Mouse (Mus musculus) kidney, postnatal 4 days (tissue): ENCODE data around the gene Ciz1.
A peak's percentile ranks its signal among the peaks of the same experiment; 100 is the strongest.

Source experiments
- DNase-seq, 2 experiments: peaks; one replicate each; pipeline ENCODE4 v3.0.0; 2021; ENCODE audit warnings: mixed read lengths in 2 of 2

The Ciz1 gene

GRCm38 (mm10) chr2:32381775-32382223 lies 29.7 kb downstream of the Ciz1 start, which contains the start of gene 1110008P14Rik:
TSS of gene 1110008P14Rik (minus strand) at chr2:32381938.
- peak; percentile 97 for DNase-seq

GRCm38 (mm10) chr2:32382689-32383088 lies 30.6 kb downstream of the Ciz1 start:
- DNase-seq = no peak

GRCm38 (mm10) chr2:32387706-32388490 lies 35.8 kb downstream of the Ciz1 start, which contains the start of gene Lcn2:
TSS of gene Lcn2 (minus strand) at chr2:32388252.
- DNase-seq = no peak

GRCm38 (mm10) chr2:32389157-32389556 lies 37.0 kb downstream of the Ciz1 start:
- DNase-seq = no peak

GRCm38 (mm10) chr2:32390871-32391270 lies 38.7 kb downstream of the Ciz1 start:
- peak in 1 of 2 experiments; percentile 54 for DNase-seq

GRCm38 (mm10) chr2:32392063-32392462 lies 39.9 kb downstream of the Ciz1 start:
- DNase-seq = peak; percentile 70 to 82

- DNase-seq = peak; percentile 66 to 76
Measured at GRCm38 (mm10) chr2:32394973-32395372, 42.8 kb downstream of the Ciz1 start.

GRCm38 (mm10) chr2:32395484-32395945 lies 43.4 kb downstream of the Ciz1 start, which contains the start of gene Ptges2:
TSS of gene Ptges2 (plus strand) at chr2:32395896.
- DNase-seq = peak; percentile 91 to 95

- peak; percentile 91 to 95 for DNase-seq
Measured at GRCm38 (mm10) chr2:32395946-32396621, 44.0 kb downstream of the Ciz1 start.

GRCm38 (mm10) chr2:32396695-32397094 lies 44.6 kb downstream of the Ciz1 start:
- peak; percentile 39 to 50 for DNase-seq

GRCm38 (mm10) chr2:32404663-32405062 lies 52.5 kb downstream of the Ciz1 start:
- peak; percentile 98 for DNase-seq

GRCm38 (mm10) chr2:32407144-32407824 lies 55.2 kb downstream of the Ciz1 start:
- DNase-seq = no peak

- peak; percentile 57 to 76 for DNase-seq
Measured at GRCm38 (mm10) chr2:32408429-32409424, 56.6 kb downstream of the Ciz1 start.

GRCm38 (mm10) chr2:32411407-32411806 lies 59.3 kb downstream of the Ciz1 start:
- no peak for DNase-seq

- no peak for DNase-seq
Measured at GRCm38 (mm10) chr2:32412742-32413531, 60.8 kb downstream of the Ciz1 start.

GRCm38 (mm10) chr2:32413936-32414335 lies 61.8 kb downstream of the Ciz1 start:
- DNase-seq = peak; percentile 67 to 75

GRCm38 (mm10) chr2:32415801-32416200 lies 63.7 kb downstream of the Ciz1 start:
- no peak for DNase-seq

GRCm38 (mm10) chr2:32416556-32416955 lies 64.4 kb downstream of the Ciz1 start:
- DNase-seq = no peak

GRCm38 (mm10) chr2:32417486-32417885 lies 65.4 kb downstream of the Ciz1 start:
- DNase-seq = no peak

GRCm38 (mm10) chr2:32418430-32419151 lies 66.5 kb downstream of the Ciz1 start:
- DNase-seq = peak in 1 of 2 experiments; percentile 43
